Mouse (Mus musculus): ENCODE data around the gene Xrra1. TPM values are rescaled to one million over a fixed set of nuclear protein-coding genes. Genes with fewer than 3 reads are reported as not detected.

Xrra1 gene
- polyA plus RNA-seq, 1 experiment from 2014 or later, result 0.36 TPM

- ATAC-seq (ENCODE audit: insufficient number of reproducible peaks, low FRiP score, low TSS enrichment, low read depth) (no peak), DNase-seq (ENCODE audit: low spot score) (no peak)
- H3K4me1 ChIP-seq (ENCODE audit: control insufficient read depth, insufficient read depth, low read length), result peaks cover 8% of the 10 kb centered on the region
- H3K9me3 ChIP-seq (ENCODE audit: control insufficient read depth, low read length), result no peaks in the 10 kb centered on the region
- H3K36me3 ChIP-seq (ENCODE audit: control insufficient read depth, insufficient read depth, low read length), result no peaks in the 10 kb centered on the region
- no peak overlapping the region for H3K9ac ChIP-seq (ENCODE audit: low read length)
- 83% methylated on average over 10 of the region's 10 CpGs for WGBS
- no peak overlapping the region for H3K4me3 ChIP-seq (ENCODE audit: low read depth, low read length)
- H3K4me2 ChIP-seq (ENCODE audit: low read depth, severe bottlenecking), result no peak overlapping the region
- H3K27ac ChIP-seq (replicated peaks; ENCODE audit: low read depth, low read length), result no peak overlapping the region
- peaks cover 8% of the 10 kb centered on the region for H3K27me3 ChIP-seq (ENCODE audit: control insufficient read depth, insufficient read depth, low read length)
Observed at GRCm38 (mm10) chr7:99914316-99914715, 55.4 kb downstream of the Xrra1 start.

- Histone ChIP-seq H3K36me3 (ENCODE audit: control insufficient read depth, insufficient read depth, low read length) (no peaks in the 10 kb centered on the region), H3K4me2 (ENCODE audit: low read depth, severe bottlenecking) (no peak overlapping the region), H3K4me3 (ENCODE audit: low read depth, low read length) (no peak overlapping the region), H3K9ac (ENCODE audit: low read length) (no peak overlapping the region), H3K27ac (replicated peaks; ENCODE audit: low read depth, low read length) (no peak overlapping the region), H3K4me1 (ENCODE audit: control insufficient read depth, insufficient read depth, low read length) (peaks cover 8% of the 10 kb centered on the region), H3K9me3 (ENCODE audit: control insufficient read depth, low read length) (no peaks in the 10 kb centered on the region), H3K27me3 (ENCODE audit: control insufficient read depth, insufficient read depth, low read length) (peaks cover 8% of the 10 kb centered on the region)
- no peak for DNase-seq (ENCODE audit: low spot score)
- ATAC-seq (ENCODE audit: insufficient number of reproducible peaks, low FRiP score, low TSS enrichment, low read depth), result no peak
- WGBS, result 83% methylated on average over 2 of the region's 2 CpGs
Observed at GRCm38 (mm10) chr7:99915511-99915910, 56.6 kb downstream of the Xrra1 start.

- Histone ChIP-seq H3K9ac (ENCODE audit: low read length) (peak overlapping the region; percentile 24; the same call in 1 of the 2 replicates), H3K4me3 (ENCODE audit: low read depth, low read length) (peak overlapping the region; percentile 35), H3K36me3 (ENCODE audit: control insufficient read depth, insufficient read depth, low read length) (no peaks in the 10 kb centered on the region), H3K27ac (replicated peaks; ENCODE audit: low read depth, low read length) (no peak overlapping the region), H3K27me3 (ENCODE audit: control insufficient read depth, insufficient read depth, low read length) (peaks cover 8% of the 10 kb centered on the region), H3K9me3 (ENCODE audit: control insufficient read depth, low read length) (no peaks in the 10 kb centered on the region), H3K4me1 (ENCODE audit: control insufficient read depth, insufficient read depth, low read length) (peaks cover 8% of the 10 kb centered on the region), H3K4me2 (ENCODE audit: low read depth, severe bottlenecking) (peak overlapping the region; percentile 87)
- 8% methylated on average over 22 of the region's 22 CpGs for WGBS
- DNase-seq (ENCODE audit: low spot score), result peak; percentile 73
- ATAC-seq (ENCODE audit: insufficient number of reproducible peaks, low FRiP score, low TSS enrichment, low read depth), result peak; percentile 70; the same call in 1 of the 2 replicates
Observed at GRCm38 (mm10) chr7:99916741-99917319, 57.9 kb downstream of the Xrra1 start.

- Histone ChIP-seq H3K4me2 (ENCODE audit: low read depth, severe bottlenecking) (peak overlapping the region; percentile 87), H3K9ac (ENCODE audit: low read length) (peak overlapping the region; percentile 47; the same call in 1 of the 2 replicates), H3K4me1 (ENCODE audit: control insufficient read depth, insufficient read depth, low read length) (peaks cover 8% of the 10 kb centered on the region), H3K27ac (replicated peaks; ENCODE audit: low read depth, low read length) (no peak overlapping the region), H3K9me3 (ENCODE audit: control insufficient read depth, low read length) (no peaks in the 10 kb centered on the region), H3K4me3 (ENCODE audit: low read depth, low read length) (peak overlapping the region; percentile 35), H3K27me3 (ENCODE audit: control insufficient read depth, insufficient read depth, low read length) (peaks cover 8% of the 10 kb centered on the region), H3K36me3 (ENCODE audit: control insufficient read depth, insufficient read depth, low read length) (no peaks in the 10 kb centered on the region)
- DNase-seq (ENCODE audit: low spot score) (peak; percentile 56), ATAC-seq (ENCODE audit: insufficient number of reproducible peaks, low FRiP score, low TSS enrichment, low read depth) (0 out of 2 replicates have a peak, but pooled peaks have one; percentile 54)
- 2% methylated on average over 36 of the region's 36 CpGs for WGBS
Observed at GRCm38 (mm10) chr7:99917320-99917844, 58.5 kb downstream of the Xrra1 start.

GRCm38 (mm10) chr7:99919164-99919563 is 60.2 kb downstream of the Xrra1 start:
- DNase-seq (ENCODE audit: low spot score) (no peak), ATAC-seq (ENCODE audit: insufficient number of reproducible peaks, low FRiP score, low TSS enrichment, low read depth) (no peak)
- Histone ChIP-seq H3K9me3 (ENCODE audit: control insufficient read depth, low read length) (no peaks in the 10 kb centered on the region), H3K9ac (ENCODE audit: low read length) (no peak overlapping the region), H3K4me3 (ENCODE audit: low read depth, low read length) (no peak overlapping the region), H3K27ac (replicated peaks; ENCODE audit: low read depth, low read length) (no peak overlapping the region), H3K4me1 (ENCODE audit: control insufficient read depth, insufficient read depth, low read length) (peaks cover 8% of the 10 kb centered on the region), H3K36me3 (ENCODE audit: control insufficient read depth, insufficient read depth, low read length) (no peaks in the 10 kb centered on the region; the same call in 1 of the 2 replicates), H3K27me3 (ENCODE audit: control insufficient read depth, insufficient read depth, low read length) (peaks cover 8% of the 10 kb centered on the region), H3K4me2 (ENCODE audit: low read depth, severe bottlenecking) (no peak overlapping the region)
- WGBS, result 84% methylated on average over 2 of the region's 2 CpGs

- Histone ChIP-seq H3K27me3 (ENCODE audit: control insufficient read depth, insufficient read depth, low read length) (peaks cover 8% of the 10 kb centered on the region), H3K9me3 (ENCODE audit: control insufficient read depth, low read length) (no peaks in the 10 kb centered on the region), H3K36me3 (ENCODE audit: control insufficient read depth, insufficient read depth, low read length) (peaks cover 4% of the 10 kb centered on the region), H3K4me2 (ENCODE audit: low read depth, severe bottlenecking) (no peak overlapping the region), H3K27ac (replicated peaks; ENCODE audit: low read depth, low read length) (no peak overlapping the region), H3K4me1 (ENCODE audit: control insufficient read depth, insufficient read depth, low read length) (peaks cover 8% of the 10 kb centered on the region), H3K9ac (ENCODE audit: low read length) (no peak overlapping the region), H3K4me3 (ENCODE audit: low read depth, low read length) (no peak overlapping the region)
- DNase-seq (ENCODE audit: low spot score) (no peak), ATAC-seq (ENCODE audit: insufficient number of reproducible peaks, low FRiP score, low TSS enrichment, low read depth) (no peak)
- 91% methylated on average over 6 of the region's 6 CpGs for WGBS
Observed at GRCm38 (mm10) chr7:99919971-99920370, 61.1 kb downstream of the Xrra1 start.

- ATAC-seq (ENCODE audit: insufficient number of reproducible peaks, low FRiP score, low TSS enrichment, low read depth) (no peak), DNase-seq (ENCODE audit: low spot score) (no peak)
- H3K4me2 ChIP-seq (ENCODE audit: low read depth, severe bottlenecking), result no peak overlapping the region
- peaks cover 4% of the 10 kb centered on the region for H3K36me3 ChIP-seq (ENCODE audit: control insufficient read depth, insufficient read depth, low read length)
- H3K9ac ChIP-seq (ENCODE audit: low read length), result no peak overlapping the region
- no peak overlapping the region for H3K27ac ChIP-seq (replicated peaks; ENCODE audit: low read depth, low read length)
- no peak overlapping the region for H3K4me3 ChIP-seq (ENCODE audit: low read depth, low read length)
- H3K4me1 ChIP-seq (ENCODE audit: control insufficient read depth, insufficient read depth, low read length), result peaks cover 8% of the 10 kb centered on the region
- H3K27me3 ChIP-seq (ENCODE audit: control insufficient read depth, insufficient read depth, low read length), result peaks cover 8% of the 10 kb centered on the region
- H3K9me3 ChIP-seq (ENCODE audit: control insufficient read depth, low read length), result no peaks in the 10 kb centered on the region
- WGBS, result 82% methylated on average over 2 of the region's 2 CpGs
Observed at GRCm38 (mm10) chr7:99920416-99920815, 61.5 kb downstream of the Xrra1 start.

GRCm38 (mm10) chr7:99926916-99927714 is 68.2 kb downstream of the Xrra1 start:
- DNase-seq (ENCODE audit: low spot score) (peak; percentile 64), ATAC-seq (ENCODE audit: insufficient number of reproducible peaks, low FRiP score, low TSS enrichment, low read depth) (no peak)
- Histone ChIP-seq H3K4me3 (ENCODE audit: low read depth, low read length) (no peak overlapping the region), H3K4me1 (ENCODE audit: control insufficient read depth, insufficient read depth, low read length) (no peaks in the 10 kb centered on the region), H3K36me3 (ENCODE audit: control insufficient read depth, insufficient read depth, low read length) (peaks cover 15% of the 10 kb centered on the region), H3K9me3 (ENCODE audit: control insufficient read depth, low read length) (no peaks in the 10 kb centered on the region), H3K4me2 (ENCODE audit: low read depth, severe bottlenecking) (no peak overlapping the region), H3K9ac (ENCODE audit: low read length) (no peak overlapping the region), H3K27ac (replicated peaks; ENCODE audit: low read depth, low read length) (no peak overlapping the region), H3K27me3 (ENCODE audit: control insufficient read depth, insufficient read depth, low read length) (no peaks in the 10 kb centered on the region)
- WGBS, result 78% methylated on average over 10 of the region's 10 CpGs
